Mouse (Mus musculus) neutrophil, adult 5-6 weeks (primary cell): Measurements from ENCODE around the gene Syne2. TPM values are rescaled to one million over a fixed set of nuclear protein-coding genes. Genes with fewer than 3 reads are reported as not detected.

ENCODE experiments used
- ATAC-seq: fragments of 151-379, 151-347 bp; 2 replicates; pipeline ENCODE4 v1.8.0; 2017; ENCODE audit warnings: mild to moderate bottlenecking, moderate TSS enrichment; ENCODE audit not compliant: insufficient number of reproducible peaks, poor library complexity, low FRiP score, severe bottlenecking; ENCODE audit errors: extremely low read depth
- total RNA-seq: library from RNA; stranded (forward); fragments of 200-1000 nt; gene quantifications from 2 replicates; pipeline ENCODE4 v1.2.3, GENCODE M21; 2017

The Syne2 gene
- total RNA-seq, 1 experiment from 2014 or later, result 21.5 TPM

- ATAC-seq, result no peak
Measured at GRCm38 (mm10) chr12:75856096-75856868, 38.3 kb downstream of the Syne2 start.

GRCm38 (mm10) chr12:75859936-75860335 lies 42.0 kb downstream of the Syne2 start:
- ATAC-seq, result no peak

- ATAC-seq, result no peak
Measured at GRCm38 (mm10) chr12:75860843-75861242, 42.9 kb downstream of the Syne2 start.

GRCm38 (mm10) chr12:75865166-75865565 lies 47.2 kb downstream of the Syne2 start:
- no peak for ATAC-seq

- ATAC-seq, result no peak
Measured at GRCm38 (mm10) chr12:75866419-75867373, 48.8 kb downstream of the Syne2 start.

GRCm38 (mm10) chr12:75873546-75874235 lies 55.8 kb downstream of the Syne2 start:
- no peak for ATAC-seq

GRCm38 (mm10) chr12:75874287-75874994 lies 56.5 kb downstream of the Syne2 start:
- ATAC-seq, result no peak

GRCm38 (mm10) chr12:75879636-75880317 lies 61.8 kb downstream of the Syne2 start:
- no peak for ATAC-seq

- ATAC-seq, result no peak
Measured at GRCm38 (mm10) chr12:75881554-75881953, 63.6 kb downstream of the Syne2 start.

GRCm38 (mm10) chr12:75886161-75886560 lies 68.2 kb downstream of the Syne2 start:
- no peak for ATAC-seq

- no peak for ATAC-seq
Measured at GRCm38 (mm10) chr12:75886946-75887345, 69.0 kb downstream of the Syne2 start.

- no peak for ATAC-seq
Measured at GRCm38 (mm10) chr12:75888721-75889120, 70.8 kb downstream of the Syne2 start.

- ATAC-seq, result no peak
Measured at GRCm38 (mm10) chr12:75891206-75891605, 73.3 kb downstream of the Syne2 start.

- ATAC-seq, result no peak
Measured at GRCm38 (mm10) chr12:75893392-75893791, 75.5 kb downstream of the Syne2 start.

GRCm38 (mm10) chr12:75894316-75894997 lies 76.5 kb downstream of the Syne2 start:
- no peak for ATAC-seq

GRCm38 (mm10) chr12:75894998-75895331 lies 77.0 kb downstream of the Syne2 start:
- ATAC-seq, result no peak

- no peak for ATAC-seq
Measured at GRCm38 (mm10) chr12:75897793-75898192, 79.9 kb downstream of the Syne2 start.

- no peak for ATAC-seq
Measured at GRCm38 (mm10) chr12:75901721-75902120, 83.8 kb downstream of the Syne2 start.
